Mouse (Mus musculus) hindbrain, embryonic 16.5 days (tissue): ENCODE data around the gene Cdc6. TPM values are rescaled to one million over a fixed set of nuclear protein-coding genes. Genes with fewer than 3 reads are reported as not detected.
A peak's percentile ranks its signal among the peaks of the same experiment; 100 is the strongest.

Experiments used
- ATAC-seq: fragments of 200-750 bp; cut with Nextera tagmentation; 2 replicates; pipeline ENCODE4 v1.8.0; 2017; ENCODE audit warnings: moderate TSS enrichment, moderate library complexity
- H3K27ac ChIP-seq: fragments of 300-500 bp; sonication (generic); 2 replicates; pipeline ENCODE4 v1.5.1; 2014; ENCODE audit warnings: low read depth, mild to moderate bottlenecking, control low read depth, low read length, moderate library complexity
- H3K27me3 ChIP-seq: fragments of 300-500 bp; sonication (generic); replicated peaks from 2 replicates; pipeline ENCODE4 v1.6.1; 2014; ENCODE audit warnings: low read length; ENCODE audit not compliant: control insufficient read depth, insufficient read depth
- H3K36me3 ChIP-seq: fragments of 300-500 bp; sonication (generic); 2 replicates; pipeline ENCODE4 v1.6.1; 2014; ENCODE audit warnings: mild to moderate bottlenecking, low read length, moderate library complexity, mixed read lengths; ENCODE audit not compliant: control insufficient read depth, insufficient read depth
- H3K4me1 ChIP-seq: fragments of 300-500 bp; sonication (generic); 2 replicates; pipeline ENCODE4 v1.6.1; 2014; ENCODE audit warnings: low read depth, low read length; ENCODE audit not compliant: control insufficient read depth, insufficient read depth
- H3K4me2 ChIP-seq: fragments of 300-500 bp; sonication (generic); 2 replicates; pipeline ENCODE4 v1.6.1; 2014; ENCODE audit warnings: mild to moderate bottlenecking, low read length, control low read depth, moderate library complexity
- H3K4me3 ChIP-seq: fragments of 300-500 bp; sonication (generic); 2 replicates; pipeline ENCODE4 v1.5.1; 2014; ENCODE audit warnings: mild to moderate bottlenecking, low read length, control low read depth, moderate library complexity
- H3K9ac ChIP-seq: fragments of 300-500 bp; sonication (generic); 2 replicates; pipeline ENCODE4 v1.6.1; 2014; ENCODE audit warnings: low read depth, mild to moderate bottlenecking, control low read depth, low read length, moderate library complexity
- H3K9me3 ChIP-seq: fragments of 300-500 bp; sonication (generic); 2 replicates; pipeline ENCODE4 v1.6.1; 2014; ENCODE audit warnings: mild to moderate bottlenecking, low read length, moderate library complexity; ENCODE audit not compliant: control insufficient read depth
- WGBS: fragments of 180-500 bp; shearing (Covaris S2); extraction: QIAGEN DNeasy Blood & Tissue Kit; methylation state at CpG from one replicate; pipeline ENCODE4 v1.1.7; 2014; 5-methylcytosine and 5-hydroxymethylcytosine counted together
- polyA plus RNA-seq: library from polyadenylated mRNA; unstranded; fragments of >200 nt; fragmentation: Nextera tagmentation; extraction: Ambion mirVana; gene quantifications from 2 replicates; pipeline ENCODE4 v1.2.1, GENCODE M21; 2015

The Cdc6 gene
- polyA plus RNA-seq, 1 experiment from 2014 or later = 4.6 TPM

DNA sequence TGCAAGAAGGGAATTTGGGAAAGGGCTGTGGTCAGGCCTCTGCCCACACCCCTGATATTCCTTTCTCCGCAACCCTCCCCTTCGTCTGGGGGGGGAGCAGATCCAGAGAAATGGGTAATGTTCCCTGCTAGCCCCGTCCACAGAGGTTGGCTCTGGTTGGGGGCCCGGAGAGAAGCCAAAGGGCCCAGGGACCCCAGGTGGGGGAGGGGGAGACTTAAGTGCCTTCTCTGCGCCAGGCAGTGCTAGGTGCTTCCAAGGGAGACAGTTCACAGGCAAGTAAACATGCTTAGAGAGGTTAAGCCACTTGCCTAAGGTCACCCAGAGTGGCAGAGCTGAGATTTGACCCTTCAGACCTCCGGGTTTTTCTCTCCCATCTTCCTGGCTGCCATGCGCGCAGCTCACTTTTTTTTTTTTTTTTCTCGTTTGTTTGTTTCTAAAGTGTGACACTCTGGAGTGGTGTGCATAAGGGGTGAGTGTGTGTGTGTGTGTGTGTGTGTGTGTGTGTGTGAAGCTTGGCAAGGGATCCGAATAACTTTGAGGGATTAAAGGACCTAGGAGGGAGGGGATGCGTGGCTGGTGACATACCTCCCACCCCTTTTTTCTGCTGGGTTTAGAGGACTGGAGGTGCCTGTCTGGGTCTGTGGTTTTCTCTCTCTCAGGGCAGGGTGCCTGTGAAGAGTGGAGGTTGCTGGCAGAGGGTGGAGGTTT, 37.5 kb downstream of the Cdc6 start:
- no peak for ATAC-seq
- no peak overlapping the region for H3K27ac ChIP-seq
- 37% methylated on average over 11 of the region's 11 CpGs for whole genome bisulfite sequencing

DNA sequence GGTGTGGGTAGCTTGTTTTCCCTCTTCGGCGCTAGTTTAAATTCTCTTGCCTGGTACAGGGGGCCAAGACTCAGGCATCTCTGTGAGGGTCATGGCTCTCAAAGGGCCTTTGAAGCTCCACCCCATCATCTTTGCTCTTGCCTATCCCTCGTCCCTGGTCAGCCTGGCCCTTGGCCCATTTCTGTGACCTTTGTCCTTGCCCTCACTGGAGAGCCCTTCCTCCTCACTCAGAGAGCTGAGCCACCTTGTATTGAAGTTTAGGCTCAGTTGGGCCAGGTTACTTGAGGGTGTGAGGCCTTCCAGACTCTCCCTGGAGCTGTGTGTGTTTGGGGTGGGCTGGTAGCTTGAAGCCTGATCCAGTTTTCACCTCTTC, 38.0 kb downstream of the Cdc6 start:
- no peaks in the 10 kb centered on the region for H3K27me3 ChIP-seq
- WGBS = 48% methylated on average over 3 of the region's 3 CpGs
- no peaks in the 10 kb centered on the region for H3K9me3 ChIP-seq
- H3K4me2 ChIP-seq = no peak overlapping the region
- no peaks in the 10 kb centered on the region for H3K36me3 ChIP-seq
- no peak overlapping the region for H3K27ac ChIP-seq
- H3K4me3 ChIP-seq = no peak overlapping the region
- peaks cover 45% of the 10 kb centered on the region for H3K4me1 ChIP-seq
- no peak overlapping the region for H3K9ac ChIP-seq
- no peak for ATAC-seq

More for the DNA sequence above, 37.5 kb downstream of the Cdc6 start:
- Histone ChIP-seq H3K4me2 (no peak overlapping the region), H3K4me3 (no peak overlapping the region), H3K27me3 (no peaks in the 10 kb centered on the region), H3K36me3 (no peaks in the 10 kb centered on the region), H3K9me3 (no peaks in the 10 kb centered on the region), H3K4me1 (peaks cover 45% of the 10 kb centered on the region), H3K9ac (no peak overlapping the region)

DNA sequence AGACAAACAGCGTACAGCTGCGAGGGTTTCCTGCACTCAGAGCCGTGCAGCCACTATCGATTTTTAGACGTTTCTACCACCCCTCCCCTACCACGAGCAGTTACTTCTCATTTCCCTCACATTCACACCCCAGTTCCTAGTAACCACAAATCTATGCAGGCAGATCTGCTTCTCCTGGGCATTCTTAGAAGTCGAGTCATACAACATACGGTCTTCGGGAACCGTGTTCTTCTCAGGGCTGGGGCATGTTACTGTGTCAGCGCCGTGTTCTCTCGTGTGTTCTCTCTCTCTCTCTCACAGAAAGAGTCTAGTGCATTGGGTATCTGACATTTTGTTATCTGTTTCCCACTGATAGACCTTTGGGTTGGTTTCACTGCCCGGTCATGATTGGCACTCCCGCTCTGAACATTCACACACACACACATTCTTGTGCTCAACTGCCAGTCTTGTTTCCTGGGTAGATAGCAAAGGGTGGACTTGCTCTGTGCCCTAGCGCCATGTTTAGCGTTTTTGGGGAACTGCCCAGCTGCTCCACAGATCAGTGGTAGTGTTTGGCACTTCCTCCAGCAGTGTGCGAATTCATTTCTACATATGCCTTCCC, 40.5 kb downstream of the Cdc6 start:
- peaks cover 28% of the 10 kb centered on the region for H3K4me1 ChIP-seq
- H3K9me3 ChIP-seq = no peaks in the 10 kb centered on the region
- no peaks in the 10 kb centered on the region for H3K27me3 ChIP-seq
- no peak for ATAC-seq
- WGBS = 84% methylated on average over 18 of the region's 18 CpGs
- H3K36me3 ChIP-seq = no peaks in the 10 kb centered on the region
- no peak overlapping the region for H3K4me2 ChIP-seq
- no peak overlapping the region for H3K4me3 ChIP-seq
- H3K27ac ChIP-seq = no peak overlapping the region
- H3K9ac ChIP-seq = no peak overlapping the region

DNA sequence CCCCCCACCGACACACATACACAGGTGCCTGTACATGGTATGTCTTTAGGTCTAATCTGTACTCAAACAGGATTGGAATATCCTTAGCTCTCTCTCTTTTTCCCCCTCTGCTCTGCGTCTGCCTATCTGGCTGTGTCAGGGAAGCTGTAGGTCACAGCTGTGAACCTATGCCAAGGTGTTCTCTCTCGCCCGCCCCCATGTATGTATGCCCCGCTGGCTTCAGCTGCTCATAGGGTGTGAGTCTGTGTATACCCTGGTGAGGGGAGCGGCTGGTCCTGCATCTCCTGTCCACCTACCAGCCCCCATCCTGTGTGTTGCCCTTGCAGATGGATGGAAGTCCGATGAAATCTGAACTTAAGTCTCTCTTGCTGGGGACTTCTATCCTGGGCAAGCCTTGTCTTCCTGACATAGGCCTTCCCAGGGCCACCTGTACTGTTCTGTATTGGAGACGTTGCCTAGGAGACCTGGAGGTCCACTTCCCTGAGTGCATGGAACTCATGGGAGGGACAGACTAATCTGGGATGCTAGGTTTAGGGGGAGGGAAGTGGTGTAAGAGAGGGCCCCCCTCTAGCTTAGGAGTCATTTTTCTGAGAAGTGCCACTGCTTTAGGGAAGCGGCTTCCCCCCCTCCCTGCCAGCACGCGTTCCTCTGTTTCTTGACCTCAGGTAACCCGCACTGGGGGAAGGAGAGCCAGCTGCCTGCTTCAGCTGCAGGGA, 41.8 kb downstream of the Cdc6 start:
- Histone ChIP-seq H3K27ac (no peak overlapping the region), H3K9ac (no peak overlapping the region)
- 67% methylated on average over 12 of the region's 12 CpGs for WGBS

DNA sequence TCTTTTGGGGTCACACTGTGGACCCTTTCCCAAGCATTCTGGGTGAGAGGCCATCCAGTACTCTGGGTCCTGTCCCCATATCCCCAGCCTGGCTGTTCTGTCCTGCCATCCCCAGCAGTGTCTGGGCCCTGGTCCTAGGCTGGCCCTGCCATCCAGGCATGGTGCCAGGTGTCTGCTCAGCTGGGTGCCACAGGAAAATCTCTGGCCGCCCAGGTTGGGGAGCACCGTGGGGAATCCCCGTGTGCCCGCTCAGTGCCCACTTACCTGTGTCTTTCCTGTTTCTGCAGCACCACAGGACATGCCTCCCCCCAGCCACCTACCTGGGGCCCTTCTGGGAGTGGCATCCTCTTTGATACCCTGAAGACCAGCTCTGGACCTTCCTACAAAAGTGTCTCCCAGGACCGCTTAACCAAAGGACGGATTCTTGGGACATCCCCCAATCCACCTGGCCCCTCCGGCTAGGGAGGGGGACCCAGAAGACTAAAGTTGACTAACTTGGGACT, 42.4 kb downstream of the Cdc6 start:
- H3K9me3 ChIP-seq = no peaks in the 10 kb centered on the region
- no peak for ATAC-seq
- H3K27ac ChIP-seq = no peak overlapping the region
- H3K4me2 ChIP-seq = no peak overlapping the region
- 78% methylated on average over 7 of the region's 7 CpGs for WGBS
- peaks cover 31% of the 10 kb centered on the region for H3K4me1 ChIP-seq
- no peak overlapping the region for H3K4me3 ChIP-seq
- H3K9ac ChIP-seq = no peak overlapping the region
- no peaks in the 10 kb centered on the region for H3K36me3 ChIP-seq
- no peaks in the 10 kb centered on the region for H3K27me3 ChIP-seq

More for the DNA sequence above, 41.8 kb downstream of the Cdc6 start:
- ATAC-seq = no peak
- Histone ChIP-seq H3K4me2 (no peak overlapping the region), H3K27me3 (no peaks in the 10 kb centered on the region), H3K9me3 (no peaks in the 10 kb centered on the region), H3K36me3 (no peaks in the 10 kb centered on the region), H3K4me1 (peaks cover 25% of the 10 kb centered on the region), H3K4me3 (no peak overlapping the region)

DNA sequence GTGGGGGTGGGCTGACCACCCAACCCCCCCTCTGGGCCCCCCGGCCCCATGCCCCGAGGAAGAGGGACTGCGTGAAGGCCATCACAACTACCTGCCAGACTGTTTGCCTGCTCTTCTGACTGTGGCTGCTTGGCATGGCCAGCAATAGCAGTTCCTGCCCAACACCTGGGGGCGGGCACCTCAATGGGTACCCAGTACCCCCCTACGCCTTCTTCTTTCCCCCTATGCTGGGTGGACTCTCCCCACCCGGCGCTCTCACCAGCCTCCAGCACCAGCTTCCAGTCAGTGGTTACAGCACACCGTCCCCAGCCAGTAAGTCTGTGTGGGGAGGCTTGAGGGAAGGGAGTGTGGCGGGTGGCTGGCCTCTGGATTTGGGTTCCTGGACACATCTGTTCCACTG, 42.9 kb downstream of the Cdc6 start:
- H3K4me3 ChIP-seq = no peak overlapping the region
- H3K9me3 ChIP-seq = no peaks in the 10 kb centered on the region
- ATAC-seq = no peak
- no peak overlapping the region for H3K9ac ChIP-seq
- no peak overlapping the region for H3K27ac ChIP-seq
- no peaks in the 10 kb centered on the region for H3K27me3 ChIP-seq
- 89% methylated on average over 9 of the region's 9 CpGs for WGBS
- no peaks in the 10 kb centered on the region for H3K36me3 ChIP-seq
- H3K4me1 ChIP-seq = peaks cover 36% of the 10 kb centered on the region
- no peak overlapping the region for H3K4me2 ChIP-seq

DNA sequence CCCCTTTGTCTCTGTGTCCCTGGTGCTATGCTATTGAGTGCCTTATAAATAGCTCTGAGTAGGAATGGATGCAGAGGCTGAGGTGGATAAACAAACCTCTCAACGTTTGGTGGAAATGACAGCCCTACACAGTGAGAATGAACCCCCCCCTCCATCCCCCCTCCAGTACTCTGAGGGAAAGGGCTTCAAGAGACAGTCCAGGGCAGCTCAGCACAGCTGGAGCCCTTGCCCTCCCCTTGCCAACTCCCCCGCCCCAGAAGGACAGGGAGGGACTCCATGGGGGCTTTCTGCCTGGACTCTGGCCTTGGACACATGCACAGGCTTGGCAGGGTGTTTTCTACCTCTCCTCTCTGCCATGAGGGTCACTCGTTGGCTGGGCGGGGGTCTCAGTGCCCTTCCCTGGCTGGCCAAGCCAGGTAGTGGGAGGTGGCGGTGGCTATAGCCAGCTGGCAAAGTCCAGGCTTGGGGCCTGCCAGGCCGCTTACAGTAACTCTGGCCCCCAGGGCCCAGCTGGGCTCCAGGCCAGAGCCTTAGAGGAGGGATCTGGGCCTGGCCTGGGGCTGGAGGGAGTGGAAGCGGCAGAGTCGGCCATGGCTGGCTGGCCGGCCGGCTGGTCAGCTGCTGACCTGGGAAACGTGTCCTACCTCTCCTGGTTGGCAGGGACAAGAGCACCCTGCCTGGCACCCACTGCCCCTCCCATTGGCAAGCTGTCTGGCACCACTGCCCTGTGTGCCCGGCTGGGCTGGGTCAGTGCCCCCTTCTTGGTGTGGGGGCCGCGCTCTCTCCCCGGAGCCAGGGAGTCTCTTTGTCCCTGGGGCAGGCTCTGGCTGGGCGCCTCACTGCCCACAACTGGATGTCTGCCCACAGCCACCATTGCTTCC, 43.7 kb downstream of the Cdc6 start:
- 34% methylated on average over 16 of the region's 16 CpGs for WGBS
- H3K9ac ChIP-seq = peak overlapping the region; percentile 39; the same call in 1 of the 2 replicates
- H3K27me3 ChIP-seq = no peaks in the 10 kb centered on the region
- H3K36me3 ChIP-seq = no peaks in the 10 kb centered on the region
- peaks cover 38% of the 10 kb centered on the region for H3K4me1 ChIP-seq
- no peak overlapping the region for H3K4me3 ChIP-seq
- ATAC-seq = peak; percentile 91
- peak overlapping the region; percentile 16; the same call in 1 of the 2 replicates for H3K4me2 ChIP-seq
- peak overlapping the region; percentile 89 for H3K27ac ChIP-seq
- H3K9me3 ChIP-seq = no peaks in the 10 kb centered on the region

DNA sequence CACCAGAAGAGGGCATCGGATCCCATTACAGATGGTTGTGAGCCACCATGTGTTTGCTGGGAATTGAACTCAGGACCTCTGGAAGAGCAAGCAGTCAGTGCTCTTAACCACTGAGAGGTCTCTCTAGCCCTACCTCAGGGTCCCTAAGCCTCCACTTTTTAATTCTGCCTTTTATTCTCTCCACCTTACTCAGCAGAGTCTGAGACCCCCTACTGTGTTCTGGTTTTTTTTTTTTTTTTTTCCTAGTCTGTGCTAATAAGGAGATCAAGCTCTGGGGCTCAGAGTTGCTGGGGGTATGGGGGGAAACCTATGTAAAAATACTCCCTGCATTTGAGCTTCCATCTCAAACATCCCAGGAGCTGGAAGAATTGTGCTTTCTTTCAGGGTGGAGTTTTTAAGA, 44.5 kb downstream of the Cdc6 start:
- Histone ChIP-seq H3K4me2 (no peak overlapping the region), H3K27ac (no peak overlapping the region), H3K36me3 (no peaks in the 10 kb centered on the region), H3K4me1 (peaks cover 38% of the 10 kb centered on the region), H3K4me3 (no peak overlapping the region), H3K9ac (no peak overlapping the region), H3K27me3 (no peaks in the 10 kb centered on the region), H3K9me3 (no peaks in the 10 kb centered on the region)
- 67% methylated on average over 1 of the region's 1 CpGs for WGBS
- ATAC-seq = no peak
